Mouse (Mus musculus): Measurements from ENCODE around the gene Ube2k.
A peak's percentile ranks its signal among the peaks of the same experiment; 100 is the strongest.

DNA sequence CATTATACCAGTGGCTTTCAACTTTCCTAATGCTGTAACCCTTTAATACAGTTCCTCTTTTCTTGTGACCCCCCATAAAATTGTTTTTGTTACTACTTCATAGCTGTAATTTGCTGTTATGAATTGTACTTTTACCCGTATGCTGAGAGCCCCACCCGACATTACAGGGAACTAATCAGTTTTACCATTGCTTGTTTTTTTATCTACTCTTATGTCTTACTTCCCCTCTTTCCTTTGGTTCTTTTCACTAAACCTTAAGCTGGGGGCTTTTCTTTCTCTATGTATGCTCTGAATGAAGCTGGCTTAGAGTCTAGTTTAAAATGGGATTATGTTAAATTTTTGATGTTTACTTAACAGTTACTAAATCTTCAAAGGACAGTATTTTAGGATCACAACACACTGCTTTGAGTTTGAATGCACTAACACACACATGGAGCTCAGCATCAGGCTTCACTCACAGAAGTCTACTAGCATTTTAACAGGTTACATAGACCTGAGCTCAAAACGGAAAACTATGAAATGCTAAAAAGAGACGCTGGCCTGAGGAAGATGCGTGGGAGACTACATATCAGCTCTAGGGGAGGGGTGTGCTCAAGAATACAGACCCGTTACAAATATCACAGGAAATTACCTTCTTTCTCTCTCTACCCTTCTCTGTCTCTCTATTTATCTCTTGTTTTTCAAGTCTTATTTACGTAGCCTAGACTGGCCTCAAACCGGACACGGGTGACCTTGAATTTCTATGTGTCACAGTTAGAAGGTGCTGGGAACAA lies 76.3 kb downstream of the Ube2k start:
- no peak for TF ChIP-seq CTCF (IDR thresholded peaks at IDR 0.05 in 2 of 3, conservative IDR thresholded peaks at IDR 0.05 in 1 of 3; ENCODE audit: control insufficient read depth in 1 of 3, insufficient read depth in 1 of 3, low read depth in 2 of 3, low read length in 3 of 3, poor library complexity in 1 of 3, severe bottlenecking in 1 of 3)
- no peak for TF ChIP-seq POLR2A (IDR thresholded peaks at IDR 0.05; ENCODE audit: control insufficient read depth in 1 of 2, insufficient read depth in 1 of 2, low read depth in 1 of 2, low read length in 2 of 2, poor library complexity in 1 of 2)
- TF ChIP-seq EP300 (IDR thresholded peaks at IDR 0.05; ENCODE audit: low read depth in 1 of 2, low read length in 2 of 2): peak; percentile 52 to 79; a peak in 3 of 4 replicates
- no peak for TF ChIP-seq GABPA (IDR thresholded peaks at IDR 0.05; ENCODE audit: low read depth, low read length)
- TF ChIP-seq JUND (IDR thresholded peaks at IDR 0.05; ENCODE audit: low read depth, low read length): no peak
- TF ChIP-seq TBP (IDR thresholded peaks at IDR 0.05; ENCODE audit: low read depth, low read length): no peak
- no peak for TF ChIP-seq ZMIZ1 (IDR thresholded peaks at IDR 0.05; ENCODE audit: low read depth, low read length)
- no peak for TF ChIP-seq USF2 (IDR thresholded peaks at IDR 0.05; ENCODE audit: borderline replicate concordance in 1 of 2, insufficient read depth in 1 of 2, low read depth in 1 of 2, low read length in 2 of 2)
- no peak for TF ChIP-seq HCFC1 (IDR thresholded peaks at IDR 0.05; ENCODE audit: low read depth, low read length)
- TF ChIP-seq ZKSCAN1 (IDR thresholded peaks at IDR 0.05; ENCODE audit: low read depth, low read length): no peak
